Mouse (Mus musculus) heart, postnatal 36 days (tissue): ENCODE measurements around the gene Olfr1275. TPM values are rescaled to one million over a fixed set of nuclear protein-coding genes. Genes with fewer than 3 reads are reported as not detected.

Experiments
- DNase-seq, 2 experiments: peaks; one replicate each; pipeline ENCODE4 v3.0.0; 2021 to 2022
- intact Hi-C: fragments of 180-260 bp; cut with DNase I; formaldehyde crosslinking; loops from one replicate; pipeline ENCODE4 v1.15.1; 2025
- total RNA-seq, 2 experiments: library from RNA; stranded (reverse); gene quantifications; 2 replicates each; pipeline ENCODE4 v1.2.3; 2021

The Olfr1275 gene
- total RNA-seq = not detected

DNA sequence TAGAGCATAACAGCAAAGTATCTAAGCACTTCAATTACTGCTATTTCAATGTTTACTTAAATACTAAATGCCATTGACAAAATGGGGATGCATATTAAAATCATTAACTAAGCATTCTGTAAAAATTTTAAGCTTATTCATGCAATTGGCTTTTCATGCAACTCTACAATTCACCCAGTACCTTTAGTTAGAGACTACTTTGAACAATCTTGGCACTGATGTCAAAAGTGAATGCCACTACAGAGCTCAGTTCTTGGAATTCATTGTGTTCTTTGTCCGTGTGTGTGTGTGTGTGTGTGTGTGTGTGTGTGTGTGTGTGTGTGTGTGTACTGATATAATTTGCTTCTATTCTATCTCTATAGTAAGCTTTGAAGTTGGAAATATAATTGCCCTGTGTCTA lies at the start of gene Olfr1275:
Olfr1275 (minus strand) TSS at position 101 of the 400 bp plus-strand sequence.
- DNase-seq = no peak
- intact Hi-C loops = no loop called here

DNA sequence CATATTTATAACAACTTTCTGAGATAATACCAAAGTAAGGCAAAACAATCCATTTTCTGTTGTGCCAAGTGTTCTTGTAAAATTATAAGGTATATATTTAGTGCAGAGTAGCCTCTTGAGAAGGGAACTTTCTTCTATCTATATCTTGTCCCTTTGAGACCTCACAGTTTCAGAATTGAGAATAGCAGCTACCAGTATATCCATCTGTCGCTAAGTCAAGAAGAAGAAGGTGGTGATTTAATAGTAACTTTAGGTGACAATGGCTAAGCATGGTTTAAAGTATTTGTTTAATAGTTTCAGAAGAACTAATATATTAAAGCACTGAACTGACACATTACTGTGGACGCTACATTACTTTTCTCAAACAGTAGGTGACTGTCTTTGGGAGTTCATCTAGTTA lies 38.9 kb upstream of the Olfr1275 start, which contains the start of gene Olfr1277:
Olfr1277 (minus strand) TSS at position 101 of the 400 bp plus-strand sequence.
- intact Hi-C loops = no loop called here
- no peak for DNase-seq

DNA sequence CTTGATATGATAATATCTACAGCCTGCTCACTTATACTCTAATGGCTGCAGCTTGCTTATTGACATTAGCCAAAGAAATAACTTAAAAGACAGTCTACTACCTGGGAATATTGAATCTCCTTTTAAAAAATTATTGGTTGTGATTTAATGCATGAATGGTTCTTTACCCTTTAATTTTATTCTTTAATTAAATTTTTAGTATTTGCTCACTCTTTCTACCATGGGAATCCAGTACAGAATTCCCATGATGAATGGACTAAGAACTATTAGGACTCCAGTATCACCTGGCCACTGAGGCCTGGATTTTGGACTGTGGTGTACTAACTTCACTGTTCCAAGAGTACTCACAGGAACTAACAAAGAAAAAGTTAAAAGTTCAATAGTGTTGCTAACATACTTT lies 19.1 kb upstream of the Olfr1275 start, which contains the start of gene Olfr1276:
Olfr1276 (plus strand) TSS at position 301 of the 400 bp plus-strand sequence.
- intact Hi-C loops = no loop called here
- no peak for DNase-seq

DNA sequence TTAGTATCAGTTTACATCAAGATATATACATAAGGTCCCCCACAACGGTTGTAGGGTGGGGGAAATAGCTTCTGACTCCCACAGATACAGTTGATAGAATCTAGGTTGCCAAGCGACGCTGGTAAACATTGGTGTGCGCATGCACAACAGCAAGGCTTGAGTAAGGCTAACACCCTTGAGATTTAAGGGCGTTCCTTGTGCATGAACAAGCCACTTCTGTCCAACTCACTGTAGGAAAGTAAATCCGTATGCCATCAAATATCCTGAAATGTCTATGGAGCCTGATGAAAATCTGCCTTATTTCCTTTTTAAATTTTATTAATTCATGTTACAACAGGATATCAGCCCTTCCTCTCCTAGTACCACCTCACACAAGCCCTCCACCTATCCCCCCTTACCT lies 5.6 kb downstream of the Olfr1275 start, which contains the start of gene 4930430A15Rik:
4930430A15Rik (minus strand) TSS at position 101 of the 400 bp plus-strand sequence.
- DNase-seq = no peak
- intact Hi-C loops = no loop called here

DNA sequence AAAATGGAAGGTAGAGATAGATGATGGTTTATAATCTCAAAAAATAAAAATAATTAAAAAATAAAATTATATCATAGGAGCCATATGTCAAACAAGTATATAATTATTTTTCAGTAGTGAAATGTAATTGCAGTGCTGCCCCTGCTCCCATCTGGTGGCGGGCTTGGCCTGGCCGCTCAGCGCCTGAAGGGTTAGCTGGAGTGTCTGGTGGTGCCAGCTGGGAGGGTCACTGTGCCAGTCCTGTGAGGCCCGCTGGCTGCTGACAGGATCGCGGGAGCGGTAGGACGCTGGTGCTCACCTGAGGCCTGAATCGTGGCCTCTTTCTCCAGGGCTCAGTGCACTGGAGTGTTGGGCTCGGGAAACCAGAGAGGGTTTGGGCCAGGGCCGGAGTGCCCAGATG lies 53.0 kb downstream of the Olfr1275 start:
- intact Hi-C loops = no loop called here
- no peak for DNase-seq

Other genes starting within 250 kb of the Olfr1275 start
- not detected for gene Gm13941, start 129.3 kb downstream of the Olfr1275 start, total RNA-seq
- gene Gm15130, start 82.3 kb downstream of the Olfr1275 start, total RNA-seq = not detected
- not detected for gene 4930430A15Rik, start 5.7 kb downstream of the Olfr1275 start, total RNA-seq
- not detected for gene Olfr1276, start 19.2 kb upstream of the Olfr1275 start, total RNA-seq
- gene Olfr1277, start 38.8 kb upstream of the Olfr1275 start, total RNA-seq = not detected
- gene Olfr1278, start 54.9 kb upstream of the Olfr1275 start, total RNA-seq = not detected
- not detected for gene Olfr1279, start 65.3 kb upstream of the Olfr1275 start, total RNA-seq
- gene Olfr1280, start 78.7 kb upstream of the Olfr1275 start, total RNA-seq = not detected
- not detected for gene Olfr1281, start 91.2 kb upstream of the Olfr1275 start, total RNA-seq
- gene Olfr1282, start 100.8 kb upstream of the Olfr1275 start, total RNA-seq = not detected
- gene Olfr1283, start 131.5 kb upstream of the Olfr1275 start, total RNA-seq = not detected
- gene Olfr1284, start 140.2 kb upstream of the Olfr1275 start, total RNA-seq = not detected
- not detected for gene Olfr1286, start 187.8 kb upstream of the Olfr1275 start, total RNA-seq
- gene Olfr1287, start 213.9 kb upstream of the Olfr1275 start, total RNA-seq = not detected
- gene Olfr1288, start 238.8 kb upstream of the Olfr1275 start, total RNA-seq = not detected
- not detected for gene Olfr1289, start 245.5 kb upstream of the Olfr1275 start, total RNA-seq